Mouse (Mus musculus): ENCODE data around the gene Pitpnc1. TPM values are rescaled to one million over a fixed set of nuclear protein-coding genes. Genes with fewer than 3 reads are reported as not detected.

Gene Pitpnc1
- polyA plus RNA-seq, 1 experiment = 0.25 TPM

DNA sequence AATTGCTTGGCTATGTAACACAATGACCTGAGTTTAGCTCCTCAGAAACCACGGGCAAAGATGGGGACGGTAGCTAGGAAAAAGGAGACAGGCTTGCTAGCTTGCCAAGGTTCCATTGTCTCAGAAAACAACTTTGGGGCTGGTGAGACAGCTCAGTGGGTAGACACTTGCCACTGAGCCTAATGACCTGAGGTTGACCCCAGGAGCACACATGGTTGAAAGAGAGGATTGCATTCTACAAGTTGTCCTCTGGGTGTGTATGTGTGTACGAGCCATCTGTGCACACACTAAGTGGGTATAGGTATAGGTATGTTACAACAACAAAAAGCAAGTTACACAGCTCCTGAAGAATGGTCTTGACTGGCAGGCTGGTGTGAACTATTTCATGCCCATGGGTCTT is 76.3 kb downstream of the Pitpnc1 start:
- no peak for TF ChIP-seq USF1 (IDR thresholded peaks at IDR 0.05; ENCODE audit: low read depth)
- TF ChIP-seq FOSL1 (IDR thresholded peaks at IDR 0.05; ENCODE audit: insufficient read depth, low read length, poor library complexity, severe bottlenecking) = no peak
- no peak for TF ChIP-seq CEBPB (IDR thresholded peaks at IDR 0.05; ENCODE audit: low read depth)
- no peak for TF ChIP-seq MYOD1 (IDR thresholded peaks at IDR 0.05; ENCODE audit: control insufficient read depth, insufficient read length, low read depth)
- TF ChIP-seq MYOG (IDR thresholded peaks at IDR 0.05; ENCODE audit: control insufficient read depth, extremely low read depth, insufficient read length) = no peak
- TF ChIP-seq MAX (IDR thresholded peaks at IDR 0.05) = no peak
- no peak for TF ChIP-seq CTCF (IDR thresholded peaks at IDR 0.05; ENCODE audit: control insufficient read depth, insufficient read depth, insufficient read length)
- peaks cover 41% of the 10 kb centered on the region for H3K27me3 ChIP-seq (ENCODE audit: control insufficient read depth, insufficient read depth, insufficient read length)
- H3K4me3 ChIP-seq (ENCODE audit: insufficient read depth, poor library complexity, severe bottlenecking) = no peak overlapping the region
- H3K79me2 ChIP-seq (ENCODE audit: control insufficient read depth, insufficient read depth) = no peaks in the 10 kb centered on the region
- no peak overlapping the region for H3ac ChIP-seq (ENCODE audit: control insufficient read depth, insufficient read length, low read depth)
- H3K36me3 ChIP-seq (ENCODE audit: control insufficient read depth, insufficient read depth) = no peaks in the 10 kb centered on the region
- H3K79me3 ChIP-seq (ENCODE audit: low read depth) = no peaks in the 10 kb centered on the region

GRCm38 (mm10) chr11:107393828-107394165 is 76.7 kb downstream of the Pitpnc1 start:
- Histone ChIP-seq H3K79me3 (ENCODE audit: low read depth) (no peaks in the 10 kb centered on the region), H3K36me3 (ENCODE audit: control insufficient read depth, insufficient read depth) (no peaks in the 10 kb centered on the region), H3ac (ENCODE audit: control insufficient read depth, insufficient read length, low read depth) (no peak overlapping the region), H3K27me3 (ENCODE audit: control insufficient read depth, insufficient read depth, insufficient read length) (peaks cover 39% of the 10 kb centered on the region), H3K4me3 (ENCODE audit: insufficient read depth, poor library complexity, severe bottlenecking) (no peak overlapping the region), H3K79me2 (ENCODE audit: control insufficient read depth, insufficient read depth) (no peaks in the 10 kb centered on the region)
- no peak for TF ChIP-seq FOSL1 (IDR thresholded peaks at IDR 0.05; ENCODE audit: insufficient read depth, low read length, poor library complexity, severe bottlenecking)
- TF ChIP-seq USF1 (IDR thresholded peaks at IDR 0.05; ENCODE audit: low read depth) = no peak
- no peak for TF ChIP-seq MAX (IDR thresholded peaks at IDR 0.05)
- TF ChIP-seq CEBPB (IDR thresholded peaks at IDR 0.05; ENCODE audit: low read depth) = no peak
- no peak for TF ChIP-seq MYOD1 (IDR thresholded peaks at IDR 0.05; ENCODE audit: control insufficient read depth, insufficient read length, low read depth)
- TF ChIP-seq MYOG (IDR thresholded peaks at IDR 0.05; ENCODE audit: control insufficient read depth, extremely low read depth, insufficient read length) = no peak
- no peak for TF ChIP-seq CTCF (IDR thresholded peaks at IDR 0.05; ENCODE audit: control insufficient read depth, insufficient read depth, insufficient read length)

DNA sequence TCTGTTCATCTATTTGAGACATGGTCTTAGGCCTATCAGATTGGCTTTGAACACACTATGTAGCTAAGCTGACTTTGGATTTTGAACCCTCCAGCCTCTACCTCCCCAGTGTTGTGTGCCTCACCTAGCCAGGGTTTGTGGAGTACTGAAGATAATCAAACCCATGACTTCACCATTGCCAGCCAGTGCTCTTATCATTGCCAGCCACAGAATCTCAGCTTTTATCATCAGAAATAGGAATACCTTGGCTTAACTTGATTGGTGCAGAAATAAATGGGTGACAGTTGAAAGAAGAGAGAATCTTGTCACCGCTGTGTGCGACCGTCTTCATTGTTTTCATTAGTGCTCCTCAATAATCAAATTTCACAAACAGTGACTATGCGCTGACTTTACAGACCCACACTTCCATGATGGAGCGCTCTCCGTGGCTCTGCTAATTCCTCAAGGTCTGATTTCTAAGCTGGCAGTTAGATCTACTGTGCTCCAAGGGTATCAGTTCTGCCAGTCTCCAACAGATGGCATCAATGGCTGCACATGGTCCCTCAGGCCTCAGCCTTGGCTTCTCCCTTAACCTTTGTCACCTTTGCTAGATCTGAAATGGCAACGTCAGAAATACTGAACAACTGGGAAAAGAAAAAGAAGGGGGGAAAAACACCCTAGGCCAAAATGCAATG is 77.2 kb downstream of the Pitpnc1 start:
- no peak overlapping the region for H3ac ChIP-seq (ENCODE audit: control insufficient read depth, insufficient read length, low read depth)
- no peaks in the 10 kb centered on the region for H3K79me3 ChIP-seq (ENCODE audit: low read depth)
- H3K36me3 ChIP-seq (ENCODE audit: control insufficient read depth, insufficient read depth) = no peaks in the 10 kb centered on the region
- H3K4me3 ChIP-seq (ENCODE audit: insufficient read depth, poor library complexity, severe bottlenecking) = no peak overlapping the region
- no peaks in the 10 kb centered on the region for H3K79me2 ChIP-seq (ENCODE audit: control insufficient read depth, insufficient read depth)
- TF ChIP-seq MYOG (IDR thresholded peaks at IDR 0.05; ENCODE audit: control insufficient read depth, extremely low read depth, insufficient read length) (no peak), FOSL1 (IDR thresholded peaks at IDR 0.05; ENCODE audit: insufficient read depth, low read length, poor library complexity, severe bottlenecking) (no peak), USF1 (IDR thresholded peaks at IDR 0.05; ENCODE audit: low read depth) (no peak), MAX (IDR thresholded peaks at IDR 0.05) (no peak), CTCF (IDR thresholded peaks at IDR 0.05; ENCODE audit: control insufficient read depth, insufficient read depth, insufficient read length) (no peak), CEBPB (IDR thresholded peaks at IDR 0.05; ENCODE audit: low read depth) (no peak), MYOD1 (IDR thresholded peaks at IDR 0.05; ENCODE audit: control insufficient read depth, insufficient read length, low read depth) (no peak)
- peaks cover 34% of the 10 kb centered on the region for H3K27me3 ChIP-seq (ENCODE audit: control insufficient read depth, insufficient read depth, insufficient read length)

DNA sequence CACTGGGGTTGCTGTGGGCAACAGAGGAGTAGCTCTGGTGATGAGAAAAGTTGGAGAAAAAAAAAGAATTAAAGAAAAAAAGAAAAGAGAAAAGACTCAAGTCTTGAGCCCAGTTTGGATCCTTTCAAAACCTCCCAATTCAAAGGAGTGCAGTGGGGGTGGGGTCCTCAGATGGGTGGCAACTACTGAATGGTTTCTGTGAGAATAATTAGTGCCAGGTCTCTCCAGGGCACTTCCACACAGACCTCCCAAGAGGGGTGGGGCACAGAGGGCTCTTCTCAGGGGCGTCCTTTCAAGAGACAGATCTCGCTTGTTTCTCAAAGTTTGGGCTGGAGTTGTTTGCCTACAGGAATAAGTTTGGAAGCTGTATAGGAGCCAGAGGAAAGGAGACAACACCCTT is 80.0 kb downstream of the Pitpnc1 start:
- H3K36me3 ChIP-seq (ENCODE audit: control insufficient read depth, insufficient read depth) = no peaks in the 10 kb centered on the region
- no peaks in the 10 kb centered on the region for H3K79me3 ChIP-seq (ENCODE audit: low read depth)
- H3ac ChIP-seq (ENCODE audit: control insufficient read depth, insufficient read length, low read depth) = no peak overlapping the region
- peaks cover 15% of the 10 kb centered on the region for H3K27me3 ChIP-seq (ENCODE audit: control insufficient read depth, insufficient read depth, insufficient read length)
- no peaks in the 10 kb centered on the region for H3K79me2 ChIP-seq (ENCODE audit: control insufficient read depth, insufficient read depth)
- TF ChIP-seq CEBPB (IDR thresholded peaks at IDR 0.05; ENCODE audit: low read depth) (no peak), USF1 (IDR thresholded peaks at IDR 0.05; ENCODE audit: low read depth) (no peak)
- H3K4me3 ChIP-seq (ENCODE audit: insufficient read depth, poor library complexity, severe bottlenecking) = no peak overlapping the region

DNA sequence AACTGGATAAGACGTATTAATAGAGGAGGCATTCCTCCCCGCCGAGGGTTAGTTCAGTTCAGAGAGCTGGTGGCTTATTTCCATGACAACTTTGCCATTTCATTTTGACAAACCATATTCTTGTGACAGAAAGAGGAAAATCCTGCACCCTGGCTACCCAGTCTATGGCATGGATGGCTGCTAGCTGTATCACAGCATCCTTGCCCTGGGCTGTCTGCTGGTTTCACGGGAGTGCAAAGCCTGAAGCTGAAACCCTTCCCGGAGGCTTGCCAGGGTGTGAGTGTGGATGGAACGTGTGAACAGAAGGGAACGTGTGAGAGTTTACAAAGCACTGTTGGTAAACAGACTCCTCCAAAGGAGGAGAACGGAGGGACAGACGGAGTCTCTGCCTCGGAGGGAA is 80.5 kb downstream of the Pitpnc1 start:
- no peaks in the 10 kb centered on the region for H3K36me3 ChIP-seq (ENCODE audit: control insufficient read depth, insufficient read depth)
- H3K79me2 ChIP-seq (ENCODE audit: control insufficient read depth, insufficient read depth) = no peaks in the 10 kb centered on the region
- H3K27me3 ChIP-seq (ENCODE audit: control insufficient read depth, insufficient read depth, insufficient read length) = peaks cover 15% of the 10 kb centered on the region
- H3K4me3 ChIP-seq (ENCODE audit: insufficient read depth, poor library complexity, severe bottlenecking) = no peak overlapping the region
- H3ac ChIP-seq (ENCODE audit: control insufficient read depth, insufficient read length, low read depth) = no peak overlapping the region
- TF ChIP-seq USF1 (IDR thresholded peaks at IDR 0.05; ENCODE audit: low read depth) (no peak), CEBPB (IDR thresholded peaks at IDR 0.05; ENCODE audit: low read depth) (no peak), FOSL1 (IDR thresholded peaks at IDR 0.05; ENCODE audit: insufficient read depth, low read length, poor library complexity, severe bottlenecking) (no peak), CTCF (IDR thresholded peaks at IDR 0.05; ENCODE audit: control insufficient read depth, insufficient read depth, insufficient read length) (no peak), MYOG (IDR thresholded peaks at IDR 0.05; ENCODE audit: control insufficient read depth, extremely low read depth, insufficient read length) (no peak), MAX (IDR thresholded peaks at IDR 0.05) (no peak), MYOD1 (IDR thresholded peaks at IDR 0.05; ENCODE audit: control insufficient read depth, insufficient read length, low read depth) (no peak)
- H3K79me3 ChIP-seq (ENCODE audit: low read depth) = no peaks in the 10 kb centered on the region

DNA sequence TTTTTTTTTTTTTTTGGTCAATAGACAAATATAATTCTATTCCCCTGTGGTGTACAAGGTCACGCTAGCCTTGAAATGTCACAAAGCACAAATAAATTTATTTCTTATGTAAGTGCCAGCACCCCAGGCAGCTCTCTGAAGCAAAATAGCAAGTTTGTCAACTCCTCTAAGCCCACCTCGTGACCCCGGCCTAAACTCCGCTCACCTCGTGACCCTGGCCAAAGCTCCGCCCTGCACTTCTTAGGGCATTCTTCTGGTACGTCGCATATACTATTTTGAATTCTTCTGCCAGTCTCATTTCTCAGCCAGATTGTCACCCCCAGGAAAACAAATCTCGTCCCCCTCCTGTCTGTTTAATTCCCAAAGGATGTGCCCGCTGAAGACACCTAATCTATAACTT is 84.0 kb downstream of the Pitpnc1 start:
- Histone ChIP-seq H3K4me3 (ENCODE audit: insufficient read depth, poor library complexity, severe bottlenecking) (no peak overlapping the region), H3ac (ENCODE audit: control insufficient read depth, insufficient read length, low read depth) (no peak overlapping the region), H3K79me3 (ENCODE audit: low read depth) (no peaks in the 10 kb centered on the region), H3K27me3 (ENCODE audit: control insufficient read depth, insufficient read depth, insufficient read length) (peaks cover 17% of the 10 kb centered on the region), H3K36me3 (ENCODE audit: control insufficient read depth, insufficient read depth) (no peaks in the 10 kb centered on the region), H3K79me2 (ENCODE audit: control insufficient read depth, insufficient read depth) (no peaks in the 10 kb centered on the region)
- TF ChIP-seq CTCF (IDR thresholded peaks at IDR 0.05; ENCODE audit: control insufficient read depth, insufficient read depth, insufficient read length) = no peak
- no peak for TF ChIP-seq MYOD1 (IDR thresholded peaks at IDR 0.05; ENCODE audit: control insufficient read depth, insufficient read length, low read depth)
- TF ChIP-seq MYOG (IDR thresholded peaks at IDR 0.05; ENCODE audit: control insufficient read depth, extremely low read depth, insufficient read length) = no peak
- no peak for TF ChIP-seq FOSL1 (IDR thresholded peaks at IDR 0.05; ENCODE audit: insufficient read depth, low read length, poor library complexity, severe bottlenecking)

Measured in C2C12 (cell line).